ENCODE assay signal across 9 mouse cellular contexts in the genomic region with DNA sequence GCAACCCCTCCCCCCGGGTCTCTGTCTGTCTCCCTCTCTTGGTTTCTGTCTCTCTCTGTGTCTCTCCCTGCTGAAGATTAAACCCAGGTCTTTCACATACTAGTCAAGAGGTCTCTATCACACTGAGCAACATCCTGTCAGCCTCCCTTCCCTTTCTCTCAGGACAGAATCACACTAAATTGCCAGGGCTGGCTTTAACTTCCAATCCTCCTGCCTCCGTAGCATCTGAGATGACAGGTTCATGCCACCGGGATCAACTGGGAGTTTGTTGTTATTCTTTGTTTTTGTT. TPM values are rescaled to one million over a fixed set of nuclear protein-coding genes. Genes with fewer than 3 reads are reported as not detected.
DNase-seq lines count a peak whose midpoint lies in the region; ATAC-seq lines count a peak whose summit lies in the region.
"Had no signal": no experiment of that assay in that cellular context is flagged by ENCODE, and none has a peak within 500 bp of the region (broad histone marks: within the 10 kb centered on the region; RNA-seq: fewer than 3 reads in every experiment).

No protein-coding gene starts in this region.

- no peaks in the 10 kb centered on the region for H3K9me3 ChIP-seq in heart, embryonic 14.5 days (ENCODE audit: control insufficient read depth, low read length)
- H3K9me3 ChIP-seq in midbrain, embryonic 10.5 days (replicated peaks), result no peaks in the 10 kb centered on the region
- H3K9me3 ChIP-seq in midbrain, embryonic 15.5 days, result no peaks in the 10 kb centered on the region
- H3K9me3 ChIP-seq in stomach, embryonic 15.5 days, result no peaks in the 10 kb centered on the region
- H3K9me3 ChIP-seq: limb, embryonic 13.5 days had no signal

- no peaks in the 10 kb centered on the region for H3K27me3 ChIP-seq in heart, embryonic 14.5 days (ENCODE audit: control insufficient read depth, insufficient read depth, low read length)
- peaks cover 47% of the 10 kb centered on the region for H3K27me3 ChIP-seq in midbrain, embryonic 10.5 days (ENCODE audit: low read depth, poor library complexity, severe bottlenecking)
- peaks cover 8% of the 10 kb centered on the region for H3K27me3 ChIP-seq in midbrain, embryonic 15.5 days (replicated peaks)
- no peaks in the 10 kb centered on the region for H3K27me3 ChIP-seq in stomach, embryonic 15.5 days (replicated peaks)
- H3K27me3 ChIP-seq: limb, embryonic 13.5 days had no signal

- 16% methylated on average over 3 of the region's 3 CpGs for WGBS in heart, embryonic 14.5 days
- 47% methylated on average over 3 of the region's 3 CpGs for WGBS in midbrain, embryonic 10.5 days
- WGBS in midbrain, embryonic 15.5 days, result 41% methylated on average over 3 of the region's 3 CpGs
- WGBS in stomach, embryonic 15.5 days, result 40% methylated on average over 3 of the region's 3 CpGs

- H3K4me1 ChIP-seq in heart, embryonic 14.5 days (ENCODE audit: control insufficient read depth in 2 of 2, insufficient read depth in 2 of 2, low read length in 2 of 2), result peaks cover 31 to 42% of the 10 kb centered on the region in 2 experiments
- H3K4me1 ChIP-seq in midbrain, embryonic 10.5 days, result peaks cover 36% of the 10 kb centered on the region
- H3K4me1 ChIP-seq in midbrain, embryonic 15.5 days, result peaks cover 15% of the 10 kb centered on the region
- H3K4me1 ChIP-seq in stomach, embryonic 15.5 days, result peaks cover 35% of the 10 kb centered on the region

- peak overlapping the region; percentile 42; the same call in 1 of the 2 replicates for H3K9ac ChIP-seq in heart, embryonic 14.5 days (ENCODE audit: low read length)
- H3K9ac ChIP-seq in midbrain, embryonic 15.5 days, result no peak overlapping the region
- no peak overlapping the region for H3K9ac ChIP-seq in stomach, embryonic 15.5 days
- H3K9ac ChIP-seq: limb, embryonic 13.5 days had no signal

- no peak for DNase-seq in heart, postnatal 25 days (ENCODE audit: low spot score)
- no peak for DNase-seq in midbrain, embryonic 10.5 days (ENCODE audit: low spot score)
- peak; percentile 69 for DNase-seq in induced T-regulatory cell, adult 2 months (ENCODE audit: low read depth)
- no peak for DNase-seq in right cerebral cortex, postnatal 14 days
- DNase-seq in ovary, adult 18-20 months (ENCODE audit: low spot score), result no peak

- peak overlapping the region; percentile 65 to 73 for H3K27ac ChIP-seq in heart, embryonic 14.5 days (replicated peaks in 1 of 2; ENCODE audit: control insufficient read depth in 1 of 2, insufficient read depth in 1 of 2, low read depth in 2 of 2, low read length in 2 of 2)
- H3K27ac ChIP-seq in midbrain, embryonic 10.5 days (replicated peaks), result peak overlapping the region; percentile 70
- no peak overlapping the region for H3K27ac ChIP-seq in midbrain, embryonic 15.5 days
- peak overlapping the region; percentile 90 for H3K27ac ChIP-seq in stomach, embryonic 15.5 days
- H3K27ac ChIP-seq: limb, embryonic 13.5 days had no signal

- H3K4me2 ChIP-seq in heart, embryonic 14.5 days (ENCODE audit: low read length), result peak overlapping the region; percentile 26
- H3K4me2 ChIP-seq in midbrain, embryonic 15.5 days, result no peak overlapping the region
- peak overlapping the region; percentile 39 for H3K4me2 ChIP-seq in stomach, embryonic 15.5 days

- H3K4me3 ChIP-seq in heart, embryonic 14.5 days (ENCODE audit: control insufficient read depth in 1 of 2, insufficient read depth in 1 of 2, low read depth in 1 of 2, low read length in 2 of 2), result no peak overlapping the region
- H3K4me3 ChIP-seq in midbrain, embryonic 10.5 days, result no peak overlapping the region
- no peak overlapping the region for H3K4me3 ChIP-seq in midbrain, embryonic 15.5 days
- H3K4me3 ChIP-seq in stomach, embryonic 15.5 days (replicated peaks), result no peak overlapping the region
- H3K4me3 ChIP-seq: limb, embryonic 13.5 days had no signal

- intact Hi-C loops in heart, postnatal 25 days (cut with DNase I), result loop anchor here (2.0 kb wide), 1 partner anchor 18 kb away; no protein-coding TSS in a partner anchor

- ATAC-seq in heart, embryonic 14.5 days (ENCODE audit: insufficient number of reproducible peaks, insufficient read depth, low FRiP score, low read depth), result no peak
- ATAC-seq in midbrain, embryonic 15.5 days (replicated peaks), result no peak
- no peak for ATAC-seq in stomach, embryonic 15.5 days (ENCODE audit: insufficient read depth, low FRiP score, low read depth)

- H3K36me3 ChIP-seq in heart, embryonic 14.5 days (ENCODE audit: control insufficient read depth, insufficient read depth, low read length), result no peaks in the 10 kb centered on the region
- H3K36me3 ChIP-seq in midbrain, embryonic 10.5 days, result no peaks in the 10 kb centered on the region
- H3K36me3 ChIP-seq in midbrain, embryonic 15.5 days (replicated peaks), result no peaks in the 10 kb centered on the region
- H3K36me3 ChIP-seq in stomach, embryonic 15.5 days, result no peaks in the 10 kb centered on the region
- H3K36me3 ChIP-seq: limb, embryonic 13.5 days had no signal

RNA-seq across cellular contexts. Expression of a gene that starts 20.3 kb away (rescaled TPM):
- 5,159 and 5,554 TPM in 2 replicates for polyA plus RNA-seq in heart, embryonic 14.5 days (2014; fragmentation: Nextera tagmentation; extraction: Ambion mirVana)
- 100 to 1,000 TPM; 898 to 947 TPM for total RNA-seq in heart, postnatal 25 days (2021)
- polyA plus RNA-seq in midbrain, embryonic 10.5 days (2016; fragmentation: Nextera tagmentation; extraction: Ambion mirVana), result 12,690 and 13,877 TPM in 2 replicates
- polyA plus RNA-seq in midbrain, embryonic 15.5 days (2015; fragmentation: Nextera tagmentation; extraction: Ambion mirVana), result 13,428 and 14,272 TPM in 2 replicates
- polyA plus RNA-seq in stomach, embryonic 15.5 days (2015; fragmentation: Nextera tagmentation; extraction: Ambion mirVana), result 14,327 and 14,357 TPM in 2 replicates

RNA-seq across cellular contexts. Expression of a gene that starts 31.7 kb away (rescaled TPM):
- 5.5 and 7.2 TPM in 2 replicates for polyA plus RNA-seq in heart, embryonic 14.5 days (2014; fragmentation: Nextera tagmentation; extraction: Ambion mirVana)
- 1 to 10 TPM; 5.4 to 6.0 TPM for total RNA-seq in heart, postnatal 25 days (2021)
- 23.4 and 24.6 TPM in 2 replicates for polyA plus RNA-seq in midbrain, embryonic 10.5 days (2016; fragmentation: Nextera tagmentation; extraction: Ambion mirVana)
- polyA plus RNA-seq in midbrain, embryonic 15.5 days (2015; fragmentation: Nextera tagmentation; extraction: Ambion mirVana), result 41.6 and 43.0 TPM in 2 replicates
- 12.3 and 12.6 TPM in 2 replicates for polyA plus RNA-seq in stomach, embryonic 15.5 days (2015; fragmentation: Nextera tagmentation; extraction: Ambion mirVana)

RNA-seq across cellular contexts. Expression of a gene that starts 33.3 kb away (rescaled TPM):
- polyA plus RNA-seq in heart, embryonic 14.5 days (2014; fragmentation: Nextera tagmentation; extraction: Ambion mirVana), result 120 and 124 TPM in 2 replicates
- total RNA-seq in heart, postnatal 25 days (2021), result 10 to 100 TPM; 36.6 to 42.8 TPM
- polyA plus RNA-seq in midbrain, embryonic 10.5 days (2016; fragmentation: Nextera tagmentation; extraction: Ambion mirVana), result 675 and 709 TPM in 2 replicates
- 507 and 508 TPM in 2 replicates for polyA plus RNA-seq in midbrain, embryonic 15.5 days (2015; fragmentation: Nextera tagmentation; extraction: Ambion mirVana)
- polyA plus RNA-seq in stomach, embryonic 15.5 days (2015; fragmentation: Nextera tagmentation; extraction: Ambion mirVana), result 181 and 185 TPM in 2 replicates
